Mouse (Mus musculus): ENCODE results near the gene Rpl22. TPM values are rescaled to one million over a fixed set of nuclear protein-coding genes. Genes with fewer than 3 reads are reported as not detected.

The Rpl22 gene
- polyA plus RNA-seq (2012; fragmentation: generic; extraction: Trizol): 1,836 TPM
- long read RNA-seq, experiment 1, transcript Rpl22-205 (4 exons, 581 nt): major isoform, 224 of 315 reads
- long read RNA-seq, experiment 1, partial matches to known transcripts: 84 of 315 reads
- long read RNA-seq, experiment 1, other reads (novel, unspliced or antisense): 7 of 315 reads
- long read RNA-seq, experiment 2, transcript Rpl22-205 (4 exons, 581 nt): major isoform, 170 of 199 reads
- long read RNA-seq, experiment 2, partial matches to known transcripts: 21 of 199 reads
- long read RNA-seq, experiment 2, other reads (novel, unspliced or antisense): 8 of 199 reads

GRCm38 (mm10) chr4:152325574-152326411 lies at the start of gene Rpl22:
Gene Rpl22, plus strand, starts transcription at chr4:152325742.
- Histone ChIP-seq H3ac (ENCODE audit: control insufficient read depth, insufficient read length, low read depth) (peak within 1 kb of the TSS; percentile 90), H3K36me3 (ENCODE audit: control insufficient read depth, insufficient read depth) (peaks cover 39% of the 10 kb centered on the region), H3K4me3 (ENCODE audit: insufficient read depth, poor library complexity, severe bottlenecking) (peak within 1 kb of the TSS; percentile 91), H3K79me2 (ENCODE audit: control insufficient read depth, insufficient read depth) (peaks cover 52% of the 10 kb centered on the region), H3K27me3 (ENCODE audit: control insufficient read depth, insufficient read depth, insufficient read length) (no peaks in the 10 kb centered on the region), H3K79me3 (ENCODE audit: low read depth) (peaks cover 48% of the 10 kb centered on the region)
- no peak for TF ChIP-seq FOSL1 (IDR thresholded peaks at IDR 0.05; ENCODE audit: insufficient read depth, low read length, poor library complexity, severe bottlenecking)
- TF ChIP-seq MYOD1 (IDR thresholded peaks at IDR 0.05; ENCODE audit: control insufficient read depth, insufficient read length, low read depth): no peak
- no peak for TF ChIP-seq MYOG (IDR thresholded peaks at IDR 0.05; ENCODE audit: control insufficient read depth, extremely low read depth, insufficient read length)
- peak; percentile 93 for TF ChIP-seq MAX (IDR thresholded peaks at IDR 0.05)
- no peak for TF ChIP-seq USF1 (IDR thresholded peaks at IDR 0.05; ENCODE audit: low read depth)
- TF ChIP-seq CEBPB (IDR thresholded peaks at IDR 0.05; ENCODE audit: low read depth): no peak
- no peak for TF ChIP-seq CTCF (IDR thresholded peaks at IDR 0.05; ENCODE audit: control insufficient read depth, insufficient read depth, insufficient read length)

DNA sequence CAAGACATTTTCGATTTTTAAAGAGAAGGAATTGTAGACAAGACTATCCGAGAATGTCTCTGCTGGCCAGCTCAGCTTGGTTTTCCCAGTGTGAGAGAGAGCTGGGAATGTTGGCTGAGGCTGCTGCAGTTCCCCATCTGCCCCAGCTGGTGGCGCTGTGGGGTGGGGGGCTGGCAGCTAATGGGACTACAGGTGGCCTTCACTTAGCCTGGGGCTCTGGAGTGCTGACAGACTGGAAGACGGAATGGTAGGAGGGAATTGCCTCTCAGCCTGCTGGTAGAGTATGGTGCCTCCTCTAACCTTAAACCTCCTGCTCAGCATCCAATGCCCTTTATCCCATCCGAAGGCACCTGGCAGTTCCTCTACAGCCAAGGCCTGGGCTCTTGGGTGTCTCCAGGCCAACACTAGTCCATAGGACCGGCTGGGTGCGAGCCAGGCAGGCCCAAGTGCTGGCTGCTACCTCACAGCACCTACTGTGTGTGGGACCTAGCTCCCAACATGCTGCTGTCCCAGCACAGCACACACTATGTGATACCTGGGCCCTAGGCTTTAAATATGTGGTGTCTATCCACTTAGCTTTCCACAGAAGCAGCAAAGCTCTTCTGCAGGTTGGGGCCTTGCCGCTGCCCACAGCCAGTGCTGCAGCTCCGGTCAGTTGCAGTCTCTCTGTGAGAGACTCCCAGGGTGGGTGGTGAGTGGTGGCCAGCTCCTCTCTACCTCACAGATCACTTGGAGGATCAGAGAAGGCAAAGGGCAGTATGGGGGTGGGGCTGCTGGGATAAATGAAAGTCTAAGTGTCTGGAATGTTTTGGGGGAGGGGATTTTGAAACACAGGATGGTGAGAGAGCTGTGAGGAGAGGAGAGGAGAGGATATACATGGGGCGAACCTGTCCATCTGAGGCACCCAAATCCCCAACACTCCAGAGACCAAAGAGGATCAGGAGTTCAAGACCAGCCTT lies 48.9 kb upstream of the Rpl22 start:
- Histone ChIP-seq H3K27me3 (ENCODE audit: control insufficient read depth, insufficient read depth, insufficient read length) (no peaks in the 10 kb centered on the region), H3K4me3 (ENCODE audit: insufficient read depth, poor library complexity, severe bottlenecking) (no peak overlapping the region), H3K36me3 (ENCODE audit: control insufficient read depth, insufficient read depth) (no peaks in the 10 kb centered on the region), H3K79me2 (ENCODE audit: control insufficient read depth, insufficient read depth) (no peaks in the 10 kb centered on the region), H3K79me3 (ENCODE audit: low read depth) (no peaks in the 10 kb centered on the region), H3ac (ENCODE audit: control insufficient read depth, insufficient read length, low read depth) (no peak overlapping the region)
- TF ChIP-seq MAX (IDR thresholded peaks at IDR 0.05) (no peak), MYOD1 (IDR thresholded peaks at IDR 0.05; ENCODE audit: control insufficient read depth, insufficient read length, low read depth) (no peak), USF1 (IDR thresholded peaks at IDR 0.05; ENCODE audit: low read depth) (no peak), CEBPB (IDR thresholded peaks at IDR 0.05; ENCODE audit: low read depth) (no peak), CTCF (IDR thresholded peaks at IDR 0.05; ENCODE audit: control insufficient read depth, insufficient read depth, insufficient read length) (peak; percentile 78), FOSL1 (IDR thresholded peaks at IDR 0.05; ENCODE audit: insufficient read depth, low read length, poor library complexity, severe bottlenecking) (no peak)

GRCm38 (mm10) chr4:152277916-152278315 lies 47.6 kb upstream of the Rpl22 start:
- Histone ChIP-seq H3K27me3 (ENCODE audit: control insufficient read depth, insufficient read depth, insufficient read length) (no peaks in the 10 kb centered on the region), H3K36me3 (ENCODE audit: control insufficient read depth, insufficient read depth) (no peaks in the 10 kb centered on the region)

DNA sequence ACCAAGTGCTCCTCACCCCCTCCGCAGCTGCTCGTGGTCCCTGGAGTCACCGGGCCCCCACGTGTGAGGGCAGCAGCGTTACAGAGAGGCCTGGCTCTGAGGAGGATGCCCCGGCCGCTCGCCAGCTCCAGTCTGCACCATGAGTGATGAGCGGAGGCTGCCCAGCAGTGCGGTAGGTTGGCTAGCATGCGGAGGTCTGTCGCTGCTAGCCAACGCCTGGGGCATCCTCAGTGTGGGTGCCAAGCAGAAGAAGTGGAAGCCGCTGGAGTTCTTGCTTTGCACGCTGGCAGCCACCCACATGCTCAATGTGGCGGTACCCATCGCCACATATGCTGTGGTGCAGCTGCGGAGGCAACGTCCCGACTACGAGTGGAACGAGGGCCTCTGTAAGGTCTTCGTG lies 46.6 kb upstream of the Rpl22 start:
- H3K27me3 ChIP-seq (ENCODE audit: control insufficient read depth, insufficient read depth, insufficient read length): no peaks in the 10 kb centered on the region
- H3ac ChIP-seq (ENCODE audit: control insufficient read depth, insufficient read length, low read depth): no peak overlapping the region
- no peak for TF ChIP-seq MYOG (IDR thresholded peaks at IDR 0.05; ENCODE audit: control insufficient read depth, extremely low read depth, insufficient read length)
- TF ChIP-seq MAX (IDR thresholded peaks at IDR 0.05): no peak
- TF ChIP-seq CEBPB (IDR thresholded peaks at IDR 0.05; ENCODE audit: low read depth): no peak
- TF ChIP-seq MYOD1 (IDR thresholded peaks at IDR 0.05; ENCODE audit: control insufficient read depth, insufficient read length, low read depth): no peak
- no peak for TF ChIP-seq USF1 (IDR thresholded peaks at IDR 0.05; ENCODE audit: low read depth)
- TF ChIP-seq FOSL1 (IDR thresholded peaks at IDR 0.05; ENCODE audit: insufficient read depth, low read length, poor library complexity, severe bottlenecking): no peak
- TF ChIP-seq CTCF (IDR thresholded peaks at IDR 0.05; ENCODE audit: control insufficient read depth, insufficient read depth, insufficient read length): no peak
- H3K79me3 ChIP-seq (ENCODE audit: low read depth): no peaks in the 10 kb centered on the region
- no peak overlapping the region for H3K4me3 ChIP-seq (ENCODE audit: insufficient read depth, poor library complexity, severe bottlenecking)
- H3K36me3 ChIP-seq (ENCODE audit: control insufficient read depth, insufficient read depth): no peaks in the 10 kb centered on the region
- no peaks in the 10 kb centered on the region for H3K79me2 ChIP-seq (ENCODE audit: control insufficient read depth, insufficient read depth)

More at GRCm38 (mm10) chr4:152277916-152278315, 47.6 kb upstream of the Rpl22 start:
- H3K79me2 ChIP-seq (ENCODE audit: control insufficient read depth, insufficient read depth): no peaks in the 10 kb centered on the region
- H3ac ChIP-seq (ENCODE audit: control insufficient read depth, insufficient read length, low read depth): no peak overlapping the region
- no peaks in the 10 kb centered on the region for H3K79me3 ChIP-seq (ENCODE audit: low read depth)
- no peak overlapping the region for H3K4me3 ChIP-seq (ENCODE audit: insufficient read depth, poor library complexity, severe bottlenecking)
- TF ChIP-seq FOSL1 (IDR thresholded peaks at IDR 0.05; ENCODE audit: insufficient read depth, low read length, poor library complexity, severe bottlenecking) (no peak), USF1 (IDR thresholded peaks at IDR 0.05; ENCODE audit: low read depth) (no peak), CTCF (IDR thresholded peaks at IDR 0.05; ENCODE audit: control insufficient read depth, insufficient read depth, insufficient read length) (no peak), MAX (IDR thresholded peaks at IDR 0.05) (no peak), CEBPB (IDR thresholded peaks at IDR 0.05; ENCODE audit: low read depth) (no peak), MYOG (IDR thresholded peaks at IDR 0.05; ENCODE audit: control insufficient read depth, extremely low read depth, insufficient read length) (no peak), MYOD1 (IDR thresholded peaks at IDR 0.05; ENCODE audit: control insufficient read depth, insufficient read length, low read depth) (no peak)

- H3K79me3 ChIP-seq (ENCODE audit: low read depth): no peaks in the 10 kb centered on the region
- peaks cover 5% of the 10 kb centered on the region for H3K27me3 ChIP-seq (ENCODE audit: control insufficient read depth, insufficient read depth, insufficient read length)
- no peaks in the 10 kb centered on the region for H3K36me3 ChIP-seq (ENCODE audit: control insufficient read depth, insufficient read depth)
- H3K79me2 ChIP-seq (ENCODE audit: control insufficient read depth, insufficient read depth): no peaks in the 10 kb centered on the region
- TF ChIP-seq MAX (IDR thresholded peaks at IDR 0.05) (no peak), USF1 (IDR thresholded peaks at IDR 0.05; ENCODE audit: low read depth) (no peak), FOSL1 (IDR thresholded peaks at IDR 0.05; ENCODE audit: insufficient read depth, low read length, poor library complexity, severe bottlenecking) (no peak), MYOG (IDR thresholded peaks at IDR 0.05; ENCODE audit: control insufficient read depth, extremely low read depth, insufficient read length) (no peak), CEBPB (IDR thresholded peaks at IDR 0.05; ENCODE audit: low read depth) (no peak), MYOD1 (IDR thresholded peaks at IDR 0.05; ENCODE audit: control insufficient read depth, insufficient read length, low read depth) (no peak), CTCF (IDR thresholded peaks at IDR 0.05; ENCODE audit: control insufficient read depth, insufficient read depth, insufficient read length) (no peak)
- no peak overlapping the region for H3ac ChIP-seq (ENCODE audit: control insufficient read depth, insufficient read length, low read depth)
- no peak overlapping the region for H3K4me3 ChIP-seq (ENCODE audit: insufficient read depth, poor library complexity, severe bottlenecking)
Measured at GRCm38 (mm10) chr4:152281601-152282000, 43.9 kb upstream of the Rpl22 start.
